Mouse (Mus musculus) stomach, postnatal 0 days (tissue): Measurements from ENCODE around the gene Ddr2.

Experiments used
- CTCF ChIP-seq: IDR thresholded peaks from 2 replicates; pipeline ENCODE4 v1.5.1; 2016; ENCODE audit warnings: antibody characterized with exemption, low read depth, mild to moderate bottlenecking, moderate library complexity
- EP300 ChIP-seq: optimal IDR thresholded peaks from 2 replicates; pipeline ENCODE3; 2016; ENCODE audit warnings: antibody characterized with exemption

GRCm38 (mm10) chr1:170076339-170076738 lies 34.2 kb downstream of the Ddr2 start:
- TF ChIP-seq CTCF, result no peak
- no peak for TF ChIP-seq EP300
